Mouse (Mus musculus) lung, embryonic 14.5 days (tissue): ENCODE measurements around the gene Fank1. TPM values are rescaled to one million over a fixed set of nuclear protein-coding genes. Genes with fewer than 3 reads are reported as not detected.

Experiments
- ATAC-seq: fragments of 200-750 bp; cut with Nextera tagmentation; 2 replicates; pipeline ENCODE4 v1.8.0; 2017; ENCODE audit warnings: mild to moderate bottlenecking, moderate TSS enrichment, moderate library complexity; ENCODE audit not compliant: insufficient read depth
- DNase-seq: peaks from one replicate; pipeline ENCODE4 v3.0.0-alpha.2; 2015
- H3K27ac ChIP-seq: fragments of 300-500 bp; sonication (generic); 2 replicates; pipeline ENCODE4 v1.5.1; 2014; ENCODE audit warnings: low read depth, mild to moderate bottlenecking, moderate library complexity
- H3K27me3 ChIP-seq: fragments of 300-500 bp; sonication (generic); 2 replicates; pipeline ENCODE4 v1.6.1; 2014; ENCODE audit warnings: low read length, control low read depth; ENCODE audit not compliant: insufficient read depth
- H3K36me3 ChIP-seq: fragments of 300-500 bp; sonication (generic); 2 replicates; pipeline ENCODE4 v1.6.1; 2014; ENCODE audit warnings: control low read depth; ENCODE audit not compliant: insufficient read depth
- H3K4me1 ChIP-seq: fragments of 300-500 bp; sonication (generic); 2 replicates; pipeline ENCODE4 v1.6.1; 2014; ENCODE audit warnings: antibody characterized with exemption, control low read depth; ENCODE audit not compliant: insufficient read depth
- H3K4me2 ChIP-seq: fragments of 300-500 bp; sonication (generic); 2 replicates; pipeline ENCODE4 v1.6.1; 2014; ENCODE audit warnings: mild to moderate bottlenecking
- H3K4me3 ChIP-seq: fragments of 300-500 bp; sonication (generic); 2 replicates; pipeline ENCODE4 v1.5.1; 2014; ENCODE audit warnings: low read depth, low read length
- H3K9ac ChIP-seq: fragments of 300-500 bp; sonication (generic); 2 replicates; pipeline ENCODE4 v1.6.1; 2014
- H3K9me3 ChIP-seq: fragments of 300-500 bp; sonication (generic); 2 replicates; pipeline ENCODE4 v1.6.1; 2016; ENCODE audit warnings: low read depth, low read length, control low read depth
- CTCF ChIP-seq: IDR thresholded peaks from 2 replicates; pipeline ENCODE4 v1.5.1; 2016; ENCODE audit warnings: antibody characterized with exemption, low read depth
- WGBS: fragments of 180-500 bp; shearing (Covaris S2); extraction: QIAGEN DNeasy Blood & Tissue Kit; methylation state at CpG from one replicate; pipeline ENCODE4 v1.1.7; 2014; 5-methylcytosine and 5-hydroxymethylcytosine counted together
- polyA plus RNA-seq: library from polyadenylated mRNA; unstranded; fragments of >200 nt; fragmentation: Nextera tagmentation; extraction: Ambion mirVana; gene quantifications from 2 replicates; pipeline ENCODE4 v1.2.1, GENCODE M21; 2014

Fank1 gene
- polyA plus RNA-seq = 0.29 and 0.30 TPM in 2 replicates

- Histone ChIP-seq H3K4me1 (peaks cover 7% of the 10 kb centered on the region; the same call in 1 of the 2 replicates), H3K4me2 (peak within 1 kb of the TSS; percentile 88), H3K9ac (peak within 1 kb of the TSS; percentile 70), H3K4me3 (peak within 1 kb of the TSS; percentile 77), H3K27ac (no peak within 1 kb of the TSS), H3K27me3 (no peaks in the 10 kb centered on the region), H3K9me3 (no peaks in the 10 kb centered on the region), H3K36me3 (no peaks in the 10 kb centered on the region)
- TF ChIP-seq CTCF = no peak
- DNase-seq (peak; percentile 93), ATAC-seq (peak; percentile 94)
- WGBS = under 1% methylated on average over 45 of the region's 45 CpGs
Measured at GRCm38 (mm10) chr7:133776626-133776996, at the start of gene Fank1. Gene Fank1, plus strand, starts transcription at chr7:133776861.

- no peak for TF ChIP-seq CTCF
- 63% methylated on average over 6 of the region's 6 CpGs for WGBS
- no peak overlapping the region for H3K4me2 ChIP-seq
Measured at GRCm38 (mm10) chr7:133727027-133727426, 49.6 kb upstream of the Fank1 start.

GRCm38 (mm10) chr7:133729351-133729750, 47.3 kb upstream of the Fank1 start:
- Histone ChIP-seq H3K36me3 (peaks cover 8% of the 10 kb centered on the region; the same call in 1 of the 2 replicates), H3K4me2 (no peak overlapping the region), H3K27me3 (no peaks in the 10 kb centered on the region), H3K9me3 (no peaks in the 10 kb centered on the region), H3K9ac (no peak overlapping the region), H3K4me3 (no peak overlapping the region), H3K4me1 (no peaks in the 10 kb centered on the region), H3K27ac (no peak overlapping the region)
- DNase-seq (no peak), ATAC-seq (no peak)
- no peak for TF ChIP-seq CTCF
- 72% methylated on average over 5 of the region's 5 CpGs for WGBS

More at GRCm38 (mm10) chr7:133727027-133727426, 49.6 kb upstream of the Fank1 start:
- H3K4me1 ChIP-seq = no peaks in the 10 kb centered on the region
- H3K4me3 ChIP-seq = no peak overlapping the region
- H3K9ac ChIP-seq = no peak overlapping the region
- H3K27ac ChIP-seq = no peak overlapping the region
- DNase-seq (no peak), ATAC-seq (no peak)
- no peaks in the 10 kb centered on the region for H3K27me3 ChIP-seq
- peaks cover 16% of the 10 kb centered on the region for H3K36me3 ChIP-seq
- no peaks in the 10 kb centered on the region for H3K9me3 ChIP-seq

GRCm38 (mm10) chr7:133730324-133731191, 46.1 kb upstream of the Fank1 start:
- ATAC-seq = no peak

GRCm38 (mm10) chr7:133731971-133732645, 44.6 kb upstream of the Fank1 start:
- H3K36me3 ChIP-seq = 0 out of 2 replicates have a peak, but pooled peaks cover 4% of the 10 kb centered on the region
- no peak for TF ChIP-seq CTCF
- H3K4me3 ChIP-seq = no peak overlapping the region
- no peak overlapping the region for H3K27ac ChIP-seq
- no peaks in the 10 kb centered on the region for H3K9me3 ChIP-seq
- no peaks in the 10 kb centered on the region for H3K27me3 ChIP-seq
- ATAC-seq (no peak), DNase-seq (no peak)
- H3K4me2 ChIP-seq = no peak overlapping the region
- no peaks in the 10 kb centered on the region for H3K4me1 ChIP-seq
- H3K9ac ChIP-seq = no peak overlapping the region
- WGBS = 54% methylated on average over 4 of the region's 4 CpGs

More at GRCm38 (mm10) chr7:133730324-133731191, 46.1 kb upstream of the Fank1 start:
- TF ChIP-seq CTCF = no peak
- no peak for DNase-seq
- Histone ChIP-seq H3K4me3 (no peak overlapping the region), H3K9ac (no peak overlapping the region), H3K27ac (no peak overlapping the region), H3K27me3 (no peaks in the 10 kb centered on the region), H3K36me3 (0 out of 2 replicates have a peak, but pooled peaks cover 4% of the 10 kb centered on the region), H3K4me2 (no peak overlapping the region), H3K4me1 (no peaks in the 10 kb centered on the region), H3K9me3 (no peaks in the 10 kb centered on the region)
- 66% methylated on average over 11 of the region's 11 CpGs for WGBS

GRCm38 (mm10) chr7:133740558-133740957, 36.1 kb upstream of the Fank1 start:
- Histone ChIP-seq H3K27ac (no peak overlapping the region), H3K27me3 (no peaks in the 10 kb centered on the region), H3K4me3 (no peak overlapping the region), H3K4me1 (no peaks in the 10 kb centered on the region), H3K36me3 (peaks cover 6% of the 10 kb centered on the region; the same call in 1 of the 2 replicates), H3K9me3 (no peaks in the 10 kb centered on the region), H3K9ac (no peak overlapping the region), H3K4me2 (no peak overlapping the region)
- WGBS = 82% methylated on average over 7 of the region's 7 CpGs
- ATAC-seq (no peak), DNase-seq (no peak)
- no peak for TF ChIP-seq CTCF
